Mouse (Mus musculus): Measurements from ENCODE around the gene Iqgap2.

DNA sequence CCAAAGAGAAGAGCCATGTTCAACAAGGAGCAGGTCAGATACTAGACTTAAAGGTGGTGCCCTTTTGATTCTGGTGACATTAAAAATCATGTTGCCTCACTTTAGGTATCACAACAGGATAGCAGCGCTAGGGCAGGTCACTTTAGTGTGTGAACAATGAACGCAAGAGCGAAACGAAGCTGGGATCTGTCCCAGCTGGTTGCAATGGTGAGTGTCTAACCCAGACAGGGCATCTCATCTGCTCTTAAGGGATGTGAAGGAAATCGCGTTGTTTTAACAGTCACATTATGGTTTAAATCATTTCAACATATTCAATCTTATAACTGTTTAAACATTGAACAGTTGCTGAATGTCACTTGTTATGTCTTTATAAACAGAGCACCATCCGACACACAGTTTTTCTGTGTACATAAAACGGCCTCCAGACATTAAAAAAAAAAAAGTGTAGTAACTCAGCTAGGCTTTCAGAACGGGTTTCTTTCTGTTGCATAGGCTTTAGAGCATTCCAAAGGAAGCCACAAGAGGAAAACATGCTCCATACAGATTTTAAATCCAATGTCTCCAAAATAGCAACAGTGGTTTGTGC, 148.7 kb downstream of the Iqgap2 start:
- TF ChIP-seq POLR2A (IDR thresholded peaks at IDR 0.05; ENCODE audit: insufficient read depth, low read length), result no peak
- TF ChIP-seq CTCF (IDR thresholded peaks at IDR 0.05; ENCODE audit: low read depth, low read length), result no peak
- no peak for TF ChIP-seq EP300 (IDR thresholded peaks at IDR 0.05; ENCODE audit: insufficient read depth, low read depth, low read length)
